In genomic region chr2:38864011-38864410, GRCm38 (mm10) we compare ENCODE assay signal across 9 mouse cellular contexts.
DNase-seq lines count a peak whose midpoint lies in the region; ATAC-seq and TF ChIP-seq lines count a peak whose summit lies in the region.
"Had no signal": no experiment of that assay in that cellular context is flagged by ENCODE, and none has a peak within 500 bp of the region (broad histone marks: within the 10 kb centered on the region; RNA-seq: fewer than 3 reads in every experiment).

No protein-coding gene starts in this region.

- H3K27me3 ChIP-seq in heart, adult 2 months (ENCODE audit: control insufficient read depth, insufficient read depth, low read length) = no peaks in the 10 kb centered on the region
- no peaks in the 10 kb centered on the region for H3K27me3 ChIP-seq in neural tube, embryonic 15.5 days (replicated peaks)
- H3K27me3 ChIP-seq: stomach, embryonic 15.5 days had no signal

- H3K79me2 ChIP-seq in heart, adult 2 months (replicated peaks; ENCODE audit: control insufficient read depth, insufficient read depth, low read length) = no peaks in the 10 kb centered on the region

- 0 out of 2 replicates have a peak, but pooled peaks have one; percentile 53 for ATAC-seq in neural tube, embryonic 15.5 days (ENCODE audit: low FRiP score)

- H3K4me2 ChIP-seq in neural tube, embryonic 15.5 days = no peak overlapping the region
- H3K4me2 ChIP-seq: stomach, embryonic 15.5 days had no signal

- intact Hi-C loops in heart, adult 2 months (cut with DNase I) = loop anchor here (1.0 kb wide), 1 partner anchor 67 kb away; no protein-coding TSS in a partner anchor
- intact Hi-C loops in heart, postnatal 25 days (cut with DNase I) = loop anchor here (1.0 kb wide), 1 partner anchor 67 kb away; no protein-coding TSS in a partner anchor

- 22% methylated on average over 4 of the region's 4 CpGs for WGBS in heart, adult 2 months
- whole genome bisulfite sequencing in neural tube, embryonic 15.5 days = 53% methylated on average over 4 of the region's 4 CpGs

- no peaks in the 10 kb centered on the region for H3K36me3 ChIP-seq in heart, adult 2 months (ENCODE audit: control insufficient read depth, insufficient read depth, low read length)
- no peaks in the 10 kb centered on the region for H3K36me3 ChIP-seq in neural tube, embryonic 15.5 days
- H3K36me3 ChIP-seq: stomach, embryonic 15.5 days had no signal

- H3K4me1 ChIP-seq in heart, adult 2 months (ENCODE audit: control insufficient read depth, insufficient read depth, low read length) = no peaks in the 10 kb centered on the region
- H3K4me1 ChIP-seq in neural tube, embryonic 15.5 days = no peaks in the 10 kb centered on the region
- H3K4me1 ChIP-seq: stomach, embryonic 15.5 days had no signal

- H3K27ac ChIP-seq in heart, adult 2 months = no peak overlapping the region
- H3K27ac ChIP-seq in neural tube, embryonic 15.5 days (replicated peaks) = no peak overlapping the region
- H3K27ac ChIP-seq: stomach, embryonic 15.5 days had no signal

- no peak for DNase-seq in heart, adult 2 months
- DNase-seq in heart, postnatal 25 days (ENCODE audit: low spot score) = no peak
- DNase-seq in right cerebral cortex, adult 18-20 months = peak; percentile 32
- DNase-seq in right cerebral cortex, postnatal 25 days = no peak
- DNase-seq in adipocyte (ENCODE audit: low spot score) = peak; percentile 77
- peak; percentile 22 for DNase-seq in hindlimb bud, embryonic 11.5 days (ENCODE audit: extremely low spot score, low read depth, low spot score)
- DNase-seq in spleen, postnatal 14 days (ENCODE audit: low spot score in 2 of 2) = no peak

- H3K9ac ChIP-seq in heart, adult 2 months (ENCODE audit: low read depth, low read length) = no peak overlapping the region
- H3K9ac ChIP-seq in neural tube, embryonic 15.5 days (replicated peaks) = no peak overlapping the region
- H3K9ac ChIP-seq: stomach, embryonic 15.5 days had no signal

- H3K4me3 ChIP-seq in heart, adult 2 months = no peak overlapping the region
- H3K4me3 ChIP-seq in neural tube, embryonic 15.5 days (replicated peaks) = no peak overlapping the region
- H3K4me3 ChIP-seq: stomach, embryonic 15.5 days had no signal

- peak; percentile 91 for TF ChIP-seq CTCF in heart, adult 2 months (IDR thresholded peaks at IDR 0.05)

- TF ChIP-seq EP300 in heart, adult 2 months (IDR thresholded peaks at IDR 0.05; ENCODE audit: insufficient read depth, low read depth, low read length) = no peak

- no peak for TF ChIP-seq POLR2A in heart, adult 2 months (IDR thresholded peaks at IDR 0.05; ENCODE audit: insufficient read depth, low read depth, low read length)

- H3K9me3 ChIP-seq in neural tube, embryonic 15.5 days (replicated peaks) = no peaks in the 10 kb centered on the region
- H3K9me3 ChIP-seq: stomach, embryonic 15.5 days had no signal

Comparison
In these comparisons a context has a peak if more than half of its experiments do, and no peak if none do; other contexts are left out.
1. DNase-seq: peak in right cerebral cortex, adult 18-20 months (single experiment), adipocyte (single experiment) and hindlimb bud, embryonic 11.5 days (single experiment); none in heart, adult 2 months (0 of 2), heart, postnatal 25 days (single experiment), right cerebral cortex, postnatal 25 days (single experiment) and spleen, postnatal 14 days (0 of 2).